Mouse (Mus musculus) mouse trophoblast stem cell (cell line): ENCODE data around the gene H1foo.

ENCODE experiments used
- in situ Hi-C, 2 experiments: fragments of 300-500 bp; cut with MseI, MboI; formaldehyde crosslinking; loops; 2 replicates in 1 of 2; 3 replicates in 1 of 2; pipeline ENCODE4 v1.15.1; 2025

H1foo gene

DNA sequence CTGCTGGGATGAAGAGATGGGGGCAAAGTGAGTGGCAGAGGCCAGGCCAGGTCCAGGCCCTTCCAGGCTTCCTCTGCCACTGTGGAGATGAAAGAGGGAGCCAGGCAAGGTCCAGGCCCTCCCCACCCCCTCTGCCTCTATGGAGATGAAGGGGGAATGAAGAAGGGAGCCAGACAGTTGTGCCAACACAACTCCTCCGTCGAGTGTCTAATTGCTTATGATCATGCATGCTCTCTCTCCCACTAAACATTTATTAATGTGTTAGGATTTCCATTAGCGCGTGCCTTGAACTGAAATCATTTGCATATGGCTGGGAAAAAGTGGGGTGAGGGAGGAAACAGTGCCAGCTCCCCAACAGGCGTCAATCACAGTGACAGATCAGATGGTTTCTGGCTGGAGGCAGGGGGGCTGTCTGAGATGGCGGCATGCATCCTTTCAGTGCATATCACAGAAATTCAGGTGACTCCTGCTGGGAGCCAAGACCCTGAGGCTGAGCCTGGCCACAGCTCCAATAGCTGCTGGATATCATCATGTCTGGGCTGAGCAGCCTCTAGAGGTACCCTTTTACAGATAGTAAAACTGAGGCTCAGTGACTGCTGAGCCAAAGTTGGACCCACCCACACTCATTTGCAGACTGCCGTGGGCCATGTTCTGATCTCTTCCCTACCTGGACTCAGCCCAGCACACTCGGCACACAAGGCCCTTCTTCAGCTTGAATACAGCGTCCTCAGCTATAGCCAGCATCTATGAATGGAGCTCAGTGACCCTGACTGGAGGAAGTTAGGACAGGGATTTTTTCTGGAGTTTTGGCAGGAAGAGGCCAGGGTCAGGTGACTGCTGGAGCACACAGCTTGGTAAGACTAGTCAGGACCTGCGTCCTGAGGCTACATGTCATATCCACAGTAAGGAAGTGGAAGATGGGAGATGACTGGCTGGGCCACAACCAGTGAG lies 17.2 kb upstream of the H1foo start:
- in situ Hi-C loops: no loop called here

DNA sequence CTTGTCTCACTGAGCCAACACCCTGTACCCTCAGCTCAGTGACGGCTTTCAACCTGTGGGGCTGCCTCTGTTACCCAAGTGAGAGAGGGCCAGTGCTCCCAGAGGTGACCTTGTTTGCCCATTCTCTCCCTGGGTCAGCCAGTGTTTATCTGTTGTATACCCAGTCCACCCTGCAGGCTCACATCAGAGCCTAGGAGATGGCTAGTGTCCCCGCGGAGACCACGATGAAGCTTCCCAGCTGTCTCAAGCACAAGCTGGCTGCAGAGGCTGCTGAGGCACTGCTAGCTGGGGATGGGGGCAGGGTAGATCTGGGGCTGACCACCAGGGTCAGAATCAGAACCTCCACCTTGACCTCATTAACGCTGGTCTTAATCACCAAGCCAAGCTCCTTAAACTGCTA lies 14.7 kb upstream of the H1foo start:
- in situ Hi-C loops: no loop called here

DNA sequence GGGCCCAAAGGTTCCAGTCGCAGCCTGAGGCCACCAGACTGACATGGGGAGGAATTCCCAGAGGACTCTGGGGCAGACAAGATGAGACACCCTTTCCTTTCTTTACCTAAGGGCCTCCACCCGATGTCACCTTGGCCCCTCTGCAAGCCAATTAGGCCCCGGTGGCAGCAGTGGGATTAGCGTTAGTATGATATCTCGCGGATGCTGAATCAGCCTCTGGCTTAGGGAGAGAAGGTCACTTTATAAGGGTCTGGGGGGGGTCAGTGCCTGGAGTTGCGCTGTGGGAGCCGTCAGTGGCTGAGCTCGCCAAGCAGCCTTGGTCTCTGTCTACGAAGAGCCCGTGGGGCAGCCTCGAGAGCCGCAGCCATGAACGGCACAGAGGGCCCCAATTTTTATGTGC lies 13.1 kb upstream of the H1foo start, which contains the start of gene Rho:
TSS of gene Rho (plus strand) at position 110 of the 400 bp plus-strand sequence.
- in situ Hi-C loops: no loop called here

DNA sequence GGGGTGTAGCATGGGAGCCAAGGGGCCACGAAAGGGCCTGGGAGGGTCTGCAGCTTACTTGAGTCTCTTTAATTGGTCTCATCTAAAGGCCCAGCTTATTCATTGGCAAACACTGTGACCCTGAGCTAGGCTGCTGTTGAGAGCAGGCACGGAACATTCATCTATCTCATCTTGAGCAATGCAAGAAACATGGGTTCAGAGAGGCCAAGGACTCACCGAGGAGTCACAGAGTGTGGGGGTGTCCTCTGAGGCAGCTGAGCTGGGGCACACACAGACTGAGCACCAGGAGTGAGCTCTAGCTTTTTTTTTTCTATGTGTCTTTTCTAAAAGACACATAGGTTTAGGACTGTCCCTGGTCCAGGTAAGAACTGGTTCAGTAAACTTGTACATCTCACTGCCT lies 12.3 kb upstream of the H1foo start:
- in situ Hi-C loops: no loop called here

DNA sequence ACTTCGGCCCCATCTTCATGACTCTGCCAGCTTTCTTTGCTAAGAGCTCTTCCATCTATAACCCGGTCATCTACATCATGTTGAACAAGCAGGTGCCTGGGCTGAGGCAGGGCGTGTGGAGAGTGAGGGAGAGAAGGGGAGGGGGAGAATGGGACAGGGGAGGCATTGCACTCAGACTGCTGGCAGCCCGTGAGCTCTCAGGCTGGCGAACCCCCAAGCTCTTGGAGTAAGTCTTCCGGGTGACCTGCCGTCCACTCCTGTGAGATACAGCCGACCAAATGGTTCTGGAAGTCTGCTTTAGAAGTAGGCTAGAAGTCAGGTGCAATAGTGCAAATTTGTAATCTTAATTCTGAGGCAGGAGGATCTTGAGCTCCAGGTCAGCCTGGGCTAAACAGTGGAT lies 9.2 kb upstream of the H1foo start:
- in situ Hi-C loops: no loop called here

DNA sequence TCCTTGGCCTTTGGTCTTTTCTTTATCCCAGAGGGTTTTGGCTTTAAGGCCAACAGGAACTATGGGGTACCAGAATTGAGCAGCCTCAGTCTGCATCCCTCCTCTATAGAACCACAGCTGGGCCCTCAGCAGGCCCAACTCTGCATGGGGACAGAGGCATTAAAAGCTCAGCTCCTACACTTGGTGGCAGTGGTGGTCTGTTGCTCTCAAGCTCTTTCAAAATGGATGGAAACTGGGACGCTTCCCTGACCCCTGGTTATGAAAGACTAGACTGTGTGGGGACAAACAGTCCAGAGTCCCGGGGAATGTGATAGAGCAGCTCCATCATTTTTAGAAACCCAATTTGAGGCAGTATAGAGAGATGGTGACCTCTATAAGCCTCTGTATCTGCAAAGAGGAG lies 6.7 kb upstream of the H1foo start:
- in situ Hi-C loops: no loop called here

DNA sequence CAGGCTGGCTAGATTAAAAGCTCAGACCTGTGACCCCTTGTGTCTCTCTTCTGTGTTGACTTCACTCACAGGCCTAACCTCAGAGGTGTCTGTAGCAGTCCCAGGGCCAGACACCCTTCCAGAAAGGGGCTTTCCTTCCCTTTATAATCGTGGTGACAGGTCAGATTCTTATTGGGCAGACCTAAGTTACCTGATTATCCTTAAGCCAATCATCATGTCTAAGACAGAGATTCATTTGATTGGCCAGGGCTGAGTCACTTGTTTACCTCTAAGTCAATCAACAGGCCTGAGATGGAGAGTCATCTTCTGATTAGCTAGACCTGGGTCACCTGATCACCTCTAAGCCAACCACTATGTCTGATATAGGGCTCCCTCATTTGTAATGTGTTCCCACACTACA lies 5.9 kb upstream of the H1foo start:
- in situ Hi-C loops: no loop called here

DNA sequence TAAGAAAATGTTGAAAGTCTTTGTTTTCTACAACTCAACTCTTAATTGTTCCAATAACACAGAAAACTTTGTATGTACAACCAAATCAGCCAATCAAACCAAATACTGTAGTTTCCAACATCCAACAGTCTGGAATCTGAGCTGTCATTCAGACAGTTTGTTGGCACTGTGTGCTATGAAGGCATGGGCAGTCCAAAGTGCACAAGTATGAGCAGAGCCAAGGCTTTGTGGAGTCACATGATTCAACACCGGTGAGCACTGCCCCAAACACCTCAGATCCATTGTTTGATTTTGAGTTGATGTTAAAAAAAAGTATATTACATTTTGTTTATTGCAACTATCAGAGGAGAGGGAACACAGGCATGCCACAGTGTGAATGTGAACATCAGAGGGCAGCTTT lies 4.1 kb upstream of the H1foo start:
- in situ Hi-C loops: no loop called here

DNA sequence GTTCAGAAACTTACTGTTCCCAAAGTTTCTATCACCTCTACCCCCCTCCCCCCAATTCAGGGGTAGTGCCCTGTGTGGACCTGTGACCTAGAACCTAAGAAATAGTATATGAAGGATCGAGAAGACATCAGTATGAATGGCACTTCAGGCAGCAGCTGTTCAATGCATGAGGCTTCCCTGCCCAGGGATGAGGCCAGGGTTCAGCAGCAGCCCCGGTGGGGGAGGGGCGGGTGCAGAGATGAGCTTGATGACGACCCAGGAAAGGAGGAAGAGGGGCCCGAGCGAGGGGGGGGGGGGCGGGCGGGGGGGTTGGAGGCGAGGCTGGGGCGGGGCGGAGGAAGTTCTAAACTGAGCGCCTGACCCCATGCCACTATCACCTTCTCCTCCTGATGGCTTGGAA lies 3.6 kb upstream of the H1foo start:
- in situ Hi-C loops: no loop called here

DNA sequence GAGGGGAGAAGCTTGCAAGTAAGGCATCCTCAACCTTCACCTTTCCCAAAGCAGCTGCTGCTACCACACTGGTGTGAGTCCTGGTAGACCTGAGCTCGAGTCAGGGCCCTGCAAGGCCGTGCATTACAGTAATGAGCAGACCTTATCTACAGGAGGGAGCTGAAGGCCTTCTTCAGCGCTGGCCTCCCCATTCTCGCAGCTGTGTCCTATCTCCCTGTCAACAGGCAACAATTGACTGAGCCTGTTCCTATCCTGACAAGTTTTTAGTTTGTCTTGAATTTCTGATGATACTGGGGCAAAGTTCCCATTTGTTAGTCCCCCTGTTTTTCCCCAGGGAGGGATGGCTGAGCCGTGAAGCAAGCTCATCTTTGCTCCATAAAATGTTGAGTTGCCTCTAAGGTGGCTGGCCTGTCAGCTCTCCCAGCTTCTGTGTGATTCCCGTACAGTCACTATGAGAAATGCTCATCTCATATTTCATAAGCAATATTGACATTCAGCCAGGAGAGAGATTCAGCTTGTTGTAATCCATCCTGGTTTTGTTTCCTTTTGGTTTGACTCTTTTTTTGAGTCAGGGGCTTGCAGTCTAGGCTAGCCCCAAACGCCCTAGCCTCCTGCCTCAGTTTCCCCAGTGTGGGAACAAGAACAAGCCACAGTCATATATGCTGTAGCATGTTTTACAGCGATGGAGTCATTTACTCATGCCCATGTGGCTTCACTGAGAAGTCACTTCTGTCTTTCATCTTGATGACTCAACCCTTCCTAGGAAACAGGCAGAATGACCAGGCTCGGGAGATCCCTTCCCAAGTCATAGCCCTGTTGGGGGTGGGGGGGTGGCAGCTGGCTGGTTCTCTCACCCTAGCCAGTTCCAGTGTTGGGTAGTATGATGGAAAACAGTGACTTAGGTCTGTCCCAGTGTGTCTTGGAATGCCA lies 975 bp upstream of the H1foo start:
- in situ Hi-C loops: no loop called here

DNA sequence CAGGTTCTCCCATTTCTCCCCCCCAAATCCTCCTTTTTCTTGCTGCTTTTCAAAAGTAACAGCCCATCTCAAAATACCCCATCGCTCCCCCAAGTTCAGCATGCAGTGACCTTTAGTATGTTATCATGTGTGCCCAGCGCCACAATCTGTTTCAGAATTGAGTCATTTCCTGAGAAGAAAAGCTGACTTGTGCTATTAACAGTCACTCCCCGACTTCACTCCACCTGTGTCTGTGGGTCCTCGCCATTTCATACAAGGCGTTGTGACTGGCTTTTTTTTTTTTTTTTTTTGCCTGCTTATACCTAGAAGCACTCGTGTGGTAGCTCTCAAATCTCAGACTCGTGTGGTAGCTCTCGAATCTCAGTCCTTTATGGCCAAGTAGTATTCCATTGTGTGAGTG lies 895 bp downstream of the H1foo start:
- in situ Hi-C loops: no loop called here

DNA sequence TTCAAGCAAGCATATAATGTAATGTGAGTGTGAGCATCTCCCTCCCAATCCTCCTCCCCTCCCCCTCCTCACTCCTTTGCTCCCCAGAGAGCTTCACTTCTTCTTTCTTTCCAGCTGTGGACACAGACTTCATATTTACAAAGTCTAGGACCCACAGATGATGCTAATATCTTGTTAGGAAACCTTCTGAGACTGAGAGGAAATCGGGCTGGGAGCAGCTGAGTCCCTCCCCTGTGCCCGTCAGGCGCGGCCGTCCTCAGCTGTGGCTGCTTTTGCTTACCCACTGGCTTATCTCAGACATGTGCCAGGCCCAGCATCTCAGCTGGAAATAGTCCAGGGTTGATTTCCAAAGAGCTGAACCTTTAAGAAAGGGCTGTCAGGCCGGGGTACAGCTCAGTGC lies 1.7 kb downstream of the H1foo start:
- in situ Hi-C loops: no loop called here

DNA sequence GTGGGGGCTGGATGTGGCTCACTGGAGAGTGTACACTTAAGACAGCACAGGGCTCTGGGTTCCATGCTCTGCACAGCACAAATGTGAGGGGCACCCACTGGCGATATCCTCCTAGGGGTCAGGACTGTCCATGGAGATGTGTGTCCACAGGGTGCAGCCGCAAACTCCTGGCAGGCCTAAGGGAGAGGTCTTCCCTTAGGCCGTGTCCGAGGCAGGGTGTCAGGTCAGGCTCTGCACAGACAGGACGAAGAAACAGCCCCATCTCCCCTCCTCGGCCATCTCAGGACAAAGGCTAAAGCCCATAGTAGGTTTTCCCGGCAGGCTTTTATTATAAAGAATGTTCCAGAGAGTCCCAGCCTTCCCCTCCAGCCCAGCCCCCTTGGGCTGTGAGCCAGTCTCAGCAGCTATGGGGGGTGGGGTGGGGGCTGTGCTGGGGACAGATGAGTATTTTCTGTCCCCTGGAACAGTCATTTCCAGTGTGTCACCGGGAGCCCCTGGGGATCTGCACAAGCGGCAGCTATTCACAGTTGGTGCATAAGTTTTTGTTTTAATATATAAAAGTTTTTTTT lies 9.9 kb downstream of the H1foo start:
- in situ Hi-C loops: no loop called here

DNA sequence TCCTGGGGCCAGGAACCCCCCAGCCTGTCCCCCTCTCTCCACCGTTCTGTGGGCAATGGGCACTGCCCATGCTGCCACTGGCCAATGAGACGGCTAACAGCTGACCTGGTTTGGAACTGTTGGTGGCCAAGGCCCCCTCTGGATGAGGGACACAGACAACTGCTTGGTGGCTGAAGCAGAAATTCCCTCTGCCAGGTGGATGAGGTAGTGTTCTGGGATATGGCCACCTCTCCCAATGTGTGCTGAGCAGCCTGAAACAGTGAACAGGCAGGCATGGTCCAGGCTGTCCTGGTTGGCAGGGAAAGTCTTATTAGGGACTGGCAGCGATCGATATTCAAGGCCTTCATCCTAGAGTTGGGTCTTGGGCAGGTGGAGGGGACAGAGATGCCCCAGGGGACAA lies 10.4 kb downstream of the H1foo start:
- in situ Hi-C loops: no loop called here

DNA sequence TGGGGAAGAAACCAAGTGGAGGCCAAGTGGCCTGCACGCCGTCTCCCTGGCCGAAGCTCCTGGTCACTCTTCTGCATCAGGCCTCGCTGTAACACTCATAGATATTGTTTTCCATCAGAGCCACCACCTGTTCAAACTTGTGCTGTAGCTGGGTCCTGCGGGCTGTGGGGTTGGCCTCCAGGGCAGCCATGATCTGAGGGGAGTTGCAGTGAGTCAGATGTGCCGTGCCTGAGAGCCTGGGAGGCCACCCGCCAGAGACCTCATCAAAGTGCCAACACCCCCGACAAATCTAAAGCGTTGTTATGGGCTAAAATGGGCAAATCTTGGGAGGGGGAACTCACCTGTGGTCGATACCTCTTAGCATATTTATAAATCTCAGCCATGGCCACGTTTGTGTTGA lies 10.9 kb downstream of the H1foo start:
- in situ Hi-C loops: no loop called here

DNA sequence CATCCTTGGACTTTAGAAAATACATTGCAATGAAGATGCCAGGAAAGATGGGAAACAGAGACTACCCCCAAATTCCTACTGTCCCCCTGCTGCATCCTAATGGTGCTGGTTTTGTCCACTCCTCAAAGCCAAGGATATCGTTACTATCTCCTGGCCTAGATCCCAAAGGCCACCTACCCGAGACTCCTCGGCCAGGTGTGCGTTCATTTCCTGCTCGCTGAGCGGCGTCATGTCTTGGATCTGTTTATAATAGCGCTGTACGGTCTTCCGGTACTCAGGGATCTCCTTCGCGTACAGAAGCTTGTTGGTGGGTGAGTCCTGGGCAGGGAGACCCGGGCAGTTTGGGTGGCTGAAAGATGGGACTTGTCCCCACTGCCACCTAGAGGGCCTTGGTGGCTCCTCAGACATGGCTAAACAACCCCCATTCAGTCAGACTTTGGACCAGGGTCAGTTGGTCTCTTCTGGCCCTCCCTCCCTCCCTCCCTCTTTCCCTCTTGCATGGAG lies 11.7 kb downstream of the H1foo start:
- in situ Hi-C loops: no loop called here

DNA sequence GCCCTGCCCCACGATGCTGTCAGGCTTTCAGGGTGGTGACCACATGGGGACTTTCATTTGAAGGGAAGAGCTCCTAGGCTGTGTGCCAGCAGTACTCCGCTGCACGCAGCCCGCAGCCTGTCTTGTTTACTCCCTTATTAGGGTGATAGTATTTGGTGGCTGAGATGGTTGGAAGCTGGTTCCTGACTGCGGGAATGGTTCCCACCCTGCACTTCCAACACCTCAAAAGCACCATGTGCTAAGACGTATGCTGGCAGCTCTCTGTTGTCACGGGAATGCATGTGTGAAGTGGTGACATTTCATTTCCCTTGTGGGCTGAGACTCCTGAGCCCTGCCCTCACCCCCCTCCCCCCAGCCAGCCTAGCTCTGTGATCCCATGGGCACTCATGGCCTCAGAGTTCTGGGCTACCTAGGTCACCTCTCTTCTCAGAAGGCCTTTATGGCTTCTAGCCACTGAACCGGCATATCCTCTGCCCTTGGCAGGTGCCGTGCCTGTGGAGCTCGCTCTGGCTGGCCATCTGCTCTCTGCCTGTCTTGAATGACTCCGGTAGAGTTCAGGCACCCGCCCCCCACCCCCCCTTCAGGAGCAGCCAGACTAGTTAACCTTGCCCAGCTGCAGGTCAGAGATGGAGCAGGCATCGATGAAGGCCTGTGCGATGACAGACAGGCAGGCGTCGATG lies 12.3 kb downstream of the H1foo start:
- in situ Hi-C loops: no loop called here

DNA sequence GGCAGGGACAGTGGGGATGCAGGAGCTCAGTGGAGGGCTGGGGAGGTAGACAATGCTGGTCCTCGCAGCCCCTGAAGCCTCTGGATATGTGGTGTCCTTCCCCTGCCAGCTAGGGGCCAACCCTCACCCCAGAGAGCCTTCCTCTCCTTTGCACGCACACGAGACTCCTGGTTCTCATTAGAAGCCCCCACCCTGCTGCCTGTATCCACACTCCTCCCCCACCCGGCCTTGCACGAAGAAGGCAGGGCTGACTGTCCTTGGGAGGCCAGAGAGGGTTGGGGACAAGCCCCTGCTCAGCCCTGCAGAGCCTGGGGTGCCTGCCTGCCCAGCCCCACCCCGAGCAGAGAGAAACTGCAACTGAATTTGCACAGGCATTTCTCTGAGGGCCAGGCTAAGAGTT lies 12.9 kb downstream of the H1foo start:
- in situ Hi-C loops: no loop called here

DNA sequence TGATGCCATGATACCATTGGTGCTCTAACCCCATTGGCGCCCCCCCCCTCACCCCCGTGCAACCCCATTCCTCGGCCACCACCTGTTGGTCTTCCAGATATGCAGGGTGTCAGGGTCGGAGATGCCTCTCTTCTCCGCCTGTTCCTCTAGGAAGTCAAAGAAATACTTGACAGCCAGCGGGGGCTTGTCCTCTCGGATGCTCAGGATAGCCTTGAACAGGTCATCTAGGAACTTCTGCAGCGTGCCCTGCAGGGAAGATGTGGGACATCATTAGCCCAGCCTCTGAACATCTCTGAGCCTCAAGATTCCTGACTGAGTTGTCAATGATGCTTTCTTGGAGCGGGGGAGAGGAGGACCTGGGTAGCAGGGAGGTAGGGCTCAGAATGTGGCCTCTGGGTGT lies 13.7 kb downstream of the H1foo start:
- in situ Hi-C loops: no loop called here

DNA sequence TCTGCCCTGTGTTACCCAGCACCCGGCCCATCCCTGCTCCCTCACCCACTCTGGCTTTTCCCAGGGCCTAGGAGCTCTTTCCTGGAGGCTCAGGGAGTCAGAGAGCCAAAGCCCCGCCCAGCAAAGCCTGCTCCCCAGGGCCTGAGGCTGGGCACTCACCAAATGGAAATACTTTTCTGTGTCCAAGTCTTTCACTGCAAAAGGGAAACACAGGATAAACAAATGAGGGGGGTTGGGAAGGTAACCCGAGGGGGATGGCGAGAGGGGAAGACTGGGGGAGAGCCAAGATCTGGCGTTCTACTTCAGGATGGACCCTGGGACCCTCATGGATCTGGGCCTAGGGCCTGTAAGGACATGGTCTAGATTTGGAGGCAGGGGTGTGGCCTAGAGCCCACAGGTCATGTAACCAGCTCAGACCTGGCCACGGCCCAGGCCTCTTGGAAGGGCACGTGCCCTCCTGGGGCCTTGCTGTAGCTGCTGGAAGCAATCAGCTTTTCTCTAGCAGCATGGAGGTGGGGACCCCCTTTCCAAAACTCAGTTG lies 14.5 kb downstream of the H1foo start:
- in situ Hi-C loops: no loop called here

DNA sequence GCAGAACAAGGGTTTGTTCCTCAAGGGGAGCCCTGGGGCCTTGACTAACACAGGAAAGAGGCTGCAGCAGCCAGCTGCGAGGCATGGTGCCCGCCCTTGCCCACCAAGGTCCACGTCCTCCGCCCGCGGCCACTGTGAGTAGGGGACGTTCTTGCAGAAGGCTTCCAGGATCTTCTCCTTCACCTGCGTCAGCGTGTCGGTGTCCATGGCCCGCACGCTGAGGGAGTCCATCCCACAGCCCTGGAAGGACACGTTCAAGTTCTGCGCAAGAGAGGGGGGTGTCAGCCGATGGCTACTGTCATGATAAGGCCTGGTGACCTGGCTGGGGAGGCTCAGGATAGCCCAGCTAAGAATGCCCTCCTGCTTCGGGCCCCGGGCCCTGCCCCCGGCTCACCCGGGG lies 15.6 kb downstream of the H1foo start:
- in situ Hi-C loops: no loop called here
